Mouse (Mus musculus) heart, adult 2 months (tissue): ENCODE results near the gene Klre1. TPM values are rescaled to one million over a fixed set of nuclear protein-coding genes. Genes with fewer than 3 reads are reported as not detected.

ENCODE experiments used
- DNase-seq, 2 experiments: peaks; one replicate each; pipeline ENCODE4 v3.0.0; 2021
- H3K27ac ChIP-seq: fragments of 200-600 bp; 2 replicates; pipeline ENCODE4 v1.8.1; 2022
- H3K27me3 ChIP-seq: fragments of 200-500 bp; 2 replicates; pipeline ENCODE4 v1.6.1; 2012; ENCODE audit warnings: mild to moderate bottlenecking, low read length, inconsistent platforms, mixed read lengths; ENCODE audit not compliant: control insufficient read depth, insufficient read depth
- H3K36me3 ChIP-seq: fragments of 200-500 bp; 2 replicates; pipeline ENCODE4 v1.6.1; 2012; ENCODE audit warnings: low read length, inconsistent platforms; ENCODE audit not compliant: control insufficient read depth, insufficient read depth
- H3K4me1 ChIP-seq: fragments of 200-500 bp; 2 replicates; pipeline ENCODE4 v1.6.1; 2011; ENCODE audit warnings: low read length; ENCODE audit not compliant: control insufficient read depth, insufficient read depth
- H3K4me3 ChIP-seq: fragments of 200-600 bp; 2 replicates; pipeline ENCODE4 v1.8.1; 2022
- H3K79me2 ChIP-seq: fragments of 200-500 bp; replicated peaks from 2 replicates; pipeline ENCODE4 v1.6.1; 2012; ENCODE audit warnings: mild to moderate bottlenecking, inconsistent platforms, low read length, moderate library complexity, mixed read lengths; ENCODE audit not compliant: control insufficient read depth, insufficient read depth
- H3K9ac ChIP-seq: fragments of 200-500 bp; 2 replicates; pipeline ENCODE4 v1.6.1; 2012; ENCODE audit warnings: low read depth, mild to moderate bottlenecking, control low read depth, inconsistent platforms, low read length, mixed read lengths
- CTCF ChIP-seq: fragments of 200-600 bp; IDR thresholded peaks from 2 replicates; pipeline ENCODE4 v1.8.1; 2022; ENCODE audit warnings: antibody characterized with exemption, mild to moderate bottlenecking, moderate library complexity
- EP300 ChIP-seq: fragments of 200-500 bp; IDR thresholded peaks from 2 replicates; pipeline ENCODE4 v1.6.1; 2011; ENCODE audit warnings: low read depth, low read length, control low read depth; ENCODE audit not compliant: insufficient read depth
- POLR2A ChIP-seq: fragments of 200-500 bp; IDR thresholded peaks from 2 replicates; pipeline ENCODE4 v1.6.1; 2011; ENCODE audit warnings: mild to moderate bottlenecking, low read depth, low read length, control low read depth; ENCODE audit not compliant: insufficient read depth
- WGBS: fragments of 180-500 bp; shearing (Covaris S2); methylation state at CpG from one replicate; pipeline ENCODE4 v1.1.7; 2018; 5-methylcytosine and 5-hydroxymethylcytosine counted together
- intact Hi-C: fragments of 180-260 bp; cut with DNase I; formaldehyde crosslinking; loops from one replicate; pipeline ENCODE4 v1.15.1; 2025
- polyA plus RNA-seq: library from polyadenylated mRNA; depleted of rRNA; stranded (reverse); fragments of >200 nt; gene quantifications from 2 replicates; pipeline ENCODE4 v1.2.3, GENCODE M21; 2012
- total RNA-seq, 2 experiments: library from RNA; stranded (reverse); gene quantifications; 2 replicates each; pipeline ENCODE4 v1.2.3; 2021

Klre1 gene
- total and polyA plus RNA-seq, 3 experiments: 0.14 to 0.33 TPM; not detected in 1

DNA sequence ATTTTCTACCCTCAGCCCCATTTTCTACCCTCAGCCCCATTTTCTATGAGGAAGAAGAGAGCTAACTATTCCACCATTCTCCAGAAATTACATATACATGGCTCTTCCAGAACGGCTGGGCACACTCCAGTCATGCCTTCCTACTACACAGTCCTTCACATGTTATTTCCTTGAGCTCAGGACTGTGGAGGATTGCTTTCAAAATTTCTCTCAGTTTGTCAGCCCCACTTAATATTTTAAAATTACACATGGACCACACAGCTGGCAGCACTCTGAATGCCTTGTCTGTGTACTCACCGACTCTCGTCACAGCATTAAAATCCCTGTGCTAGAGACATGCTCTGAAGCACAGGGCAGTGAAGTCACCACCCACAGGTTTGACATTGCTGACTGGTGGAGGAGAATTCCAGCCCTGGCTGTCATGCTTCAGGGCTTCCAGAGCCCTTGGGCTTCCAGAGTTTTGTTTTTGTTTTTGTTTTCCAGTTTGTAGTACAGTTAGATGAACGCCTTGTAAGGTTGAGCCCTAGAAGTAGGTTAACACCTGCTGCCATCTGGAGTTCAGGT lies 43.0 kb upstream of the Klre1 start:
- H3K27ac ChIP-seq: peak overlapping the region; percentile 100
- WGBS: 44% methylated on average over 4 of the region's 4 CpGs
- peaks cover 14% of the 10 kb centered on the region for H3K4me1 ChIP-seq
- TF ChIP-seq POLR2A (no peak), EP300 (no peak), CTCF (no peak)
- intact Hi-C loops: loop anchor here (10.0 kb wide), 1 partner anchor 350 kb away; the partner anchor contains the start of gene Clec2d
- peak overlapping the region; percentile 84 for H3K4me3 ChIP-seq
- peaks cover 31% of the 10 kb centered on the region for H3K36me3 ChIP-seq
- H3K27me3 ChIP-seq: no peaks in the 10 kb centered on the region
- H3K79me2 ChIP-seq: peaks cover 2% of the 10 kb centered on the region; the same call in 1 of the 2 replicates
- peak overlapping the region; percentile 62 for H3K9ac ChIP-seq
- DNase-seq: no peak

DNA sequence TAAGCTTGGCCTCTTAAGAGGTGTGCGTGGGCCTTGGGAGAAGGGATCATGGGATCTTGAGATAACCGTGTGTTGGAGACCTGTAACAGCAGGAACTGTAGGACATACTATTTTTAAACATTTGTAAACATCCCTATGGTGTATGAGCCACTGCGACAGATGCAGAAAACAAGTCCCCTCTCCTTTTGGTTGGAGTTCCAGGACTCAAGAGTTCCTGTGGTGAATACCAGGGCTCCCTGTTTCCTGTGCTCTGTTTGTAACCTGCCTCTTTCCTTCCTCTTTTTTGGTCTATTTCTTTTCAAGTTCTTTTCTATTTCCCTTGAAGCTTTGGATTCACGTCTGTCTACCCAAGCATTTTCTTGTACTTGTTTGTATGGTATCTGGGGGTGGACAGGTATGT lies 42.0 kb upstream of the Klre1 start:
- WGBS: 24% methylated on average over 4 of the region's 4 CpGs
- Histone ChIP-seq H3K4me1 (peaks cover 14% of the 10 kb centered on the region), H3K79me2 (peaks cover 2% of the 10 kb centered on the region; the same call in 1 of the 2 replicates), H3K36me3 (peaks cover 31% of the 10 kb centered on the region), H3K27me3 (no peaks in the 10 kb centered on the region), H3K9ac (peak overlapping the region; percentile 49), H3K27ac (peak overlapping the region; percentile 100), H3K4me3 (peak overlapping the region; percentile 84; the same call in 1 of the 2 replicates)
- no peak for DNase-seq
- TF ChIP-seq POLR2A: no peak
- no peak for TF ChIP-seq EP300
- TF ChIP-seq CTCF: no peak
- intact Hi-C loops: loop anchor here (10.0 kb wide), 1 partner anchor 351 kb away; the partner anchor contains the start of gene Clec2d

DNA sequence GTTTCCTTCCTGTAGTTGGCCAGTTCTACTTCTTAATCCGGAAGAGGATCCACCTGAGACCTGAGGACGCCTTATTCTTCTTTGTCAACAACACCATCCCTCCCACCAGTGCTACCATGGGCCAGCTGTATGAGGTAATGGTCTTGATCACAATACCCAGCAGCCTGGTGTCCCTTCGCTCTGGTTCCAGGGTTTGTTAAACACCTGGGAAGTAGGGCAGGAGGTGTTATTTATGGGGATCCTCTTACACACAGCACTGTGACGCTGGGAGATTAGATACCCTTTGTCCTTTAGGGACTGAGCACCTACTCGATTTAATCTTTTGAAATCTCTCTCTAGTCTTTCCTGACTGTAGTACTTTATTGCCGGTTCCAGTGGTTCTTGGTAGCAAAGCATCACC lies 39.1 kb upstream of the Klre1 start:
- peaks cover 37% of the 10 kb centered on the region for H3K36me3 ChIP-seq
- intact Hi-C loops: loop anchor here (10.0 kb wide), 1 partner anchor 354 kb away; the partner anchor contains the start of gene Clec2d
- H3K4me1 ChIP-seq: peaks cover 11% of the 10 kb centered on the region
- H3K9ac ChIP-seq: no peak overlapping the region
- peaks cover 2% of the 10 kb centered on the region; the same call in 1 of the 2 replicates for H3K79me2 ChIP-seq
- TF ChIP-seq POLR2A (no peak), EP300 (no peak), CTCF (no peak)
- no peaks in the 10 kb centered on the region for H3K27me3 ChIP-seq
- no peak overlapping the region for H3K27ac ChIP-seq
- no peak overlapping the region for H3K4me3 ChIP-seq
- WGBS: 68% methylated on average over 6 of the region's 6 CpGs
- DNase-seq: no peak

DNA sequence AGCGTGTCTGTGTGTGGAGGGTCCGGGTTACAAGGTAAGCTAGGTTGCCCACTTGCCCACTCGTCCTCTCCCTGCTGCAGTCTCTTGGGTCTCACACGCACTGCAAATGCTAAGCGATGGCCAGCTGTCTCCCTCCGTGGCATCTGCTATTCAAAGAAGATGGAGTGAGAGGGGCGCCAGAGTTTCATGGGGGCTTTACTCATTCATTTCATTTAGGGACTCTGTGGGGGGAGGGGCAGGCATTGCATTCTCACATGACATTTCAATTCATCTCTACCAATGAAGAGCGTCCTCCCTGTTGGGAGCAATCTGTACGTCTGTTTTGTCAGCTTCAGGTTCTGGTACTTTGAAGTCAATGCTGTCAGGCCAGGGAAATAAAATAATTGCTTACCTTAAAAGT lies 35.8 kb upstream of the Klre1 start:
- Histone ChIP-seq H3K36me3 (peaks cover 22% of the 10 kb centered on the region), H3K79me2 (no peaks in the 10 kb centered on the region), H3K27ac (no peak overlapping the region), H3K4me1 (peaks cover 3% of the 10 kb centered on the region), H3K9ac (no peak overlapping the region), H3K27me3 (no peaks in the 10 kb centered on the region), H3K4me3 (no peak overlapping the region)
- no peak for TF ChIP-seq EP300
- TF ChIP-seq CTCF: no peak
- WGBS: 88% methylated on average over 9 of the region's 9 CpGs
- intact Hi-C loops: no loop called here
- no peak for DNase-seq

DNA sequence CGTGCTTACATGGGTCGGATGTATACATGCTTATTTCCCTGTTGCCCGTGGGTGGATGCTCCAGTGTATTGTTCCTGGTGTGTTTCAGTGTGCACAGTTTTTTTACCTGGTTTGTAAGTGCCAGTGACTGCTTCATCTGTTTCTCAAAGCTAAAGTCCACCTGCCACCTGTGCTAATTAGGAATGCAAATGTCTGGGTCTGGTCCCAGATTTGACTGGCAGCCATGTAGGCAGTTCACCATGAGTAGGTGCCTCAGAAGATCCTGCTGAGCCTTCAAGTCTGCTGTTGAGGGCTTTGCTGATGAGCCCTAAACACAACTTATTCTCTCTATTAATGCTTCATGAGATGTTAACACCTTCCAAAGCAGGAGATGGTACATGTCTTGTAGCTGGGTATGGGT lies 35.2 kb upstream of the Klre1 start:
- H3K4me1 ChIP-seq: peaks cover 3% of the 10 kb centered on the region
- no peak for DNase-seq
- TF ChIP-seq EP300: no peak
- no peak for TF ChIP-seq CTCF
- TF ChIP-seq POLR2A: no peak
- peaks cover 19% of the 10 kb centered on the region for H3K36me3 ChIP-seq
- H3K79me2 ChIP-seq: no peaks in the 10 kb centered on the region
- intact Hi-C loops: no loop called here
- H3K4me3 ChIP-seq: no peak overlapping the region
- 96% methylated on average over 3 of the region's 3 CpGs for WGBS
- no peak overlapping the region for H3K9ac ChIP-seq
- H3K27ac ChIP-seq: no peak overlapping the region; the same call in 1 of the 2 replicates
- H3K27me3 ChIP-seq: no peaks in the 10 kb centered on the region

DNA sequence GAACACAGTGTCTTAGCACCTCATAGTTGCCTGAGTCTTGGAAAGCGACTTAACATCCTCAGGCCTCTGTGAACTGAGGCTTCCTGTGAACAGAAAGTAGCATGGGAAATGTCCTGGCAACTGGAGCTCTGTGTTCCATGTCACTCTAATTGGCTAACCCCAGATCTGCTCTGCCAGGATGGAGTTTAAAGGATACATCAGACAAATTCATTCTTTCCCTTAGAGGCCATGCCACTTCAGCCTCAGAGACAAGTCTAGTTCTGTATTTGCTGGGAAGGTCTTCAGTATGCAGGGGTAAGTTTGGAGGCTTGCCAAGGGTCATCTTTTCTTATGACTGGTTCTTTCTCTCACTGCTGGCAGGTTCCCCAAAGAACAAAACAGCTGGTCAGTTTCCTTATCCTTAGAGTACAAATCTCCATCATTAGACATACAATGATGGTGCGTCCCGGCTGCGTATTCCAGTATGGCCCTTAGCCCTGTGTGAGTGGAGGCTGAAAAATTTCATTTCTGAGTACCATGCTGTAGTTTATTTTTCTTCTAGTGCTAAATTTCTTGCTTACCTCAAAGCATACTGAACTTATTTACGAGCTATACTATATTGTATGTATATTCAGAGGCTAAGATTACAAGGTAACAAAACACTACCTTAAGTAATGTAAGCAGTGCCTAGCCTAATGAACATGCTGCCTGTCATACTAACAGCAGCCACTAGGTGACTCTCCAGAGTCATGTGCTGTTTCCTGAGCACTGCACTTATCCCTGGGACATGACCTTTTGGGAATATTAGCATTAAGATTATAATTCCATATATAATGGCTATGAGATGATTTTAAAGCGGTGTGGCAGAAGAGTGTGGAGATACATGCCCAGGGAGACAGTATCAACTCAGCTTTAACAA lies 33.7 kb upstream of the Klre1 start:
- 45% methylated on average over 6 of the region's 6 CpGs for WGBS
- Histone ChIP-seq H3K36me3 (peaks cover 9% of the 10 kb centered on the region), H3K9ac (no peak overlapping the region), H3K4me3 (no peak overlapping the region), H3K79me2 (no peaks in the 10 kb centered on the region), H3K4me1 (peaks cover 3% of the 10 kb centered on the region), H3K27ac (no peak overlapping the region; the same call in 1 of the 2 replicates), H3K27me3 (no peaks in the 10 kb centered on the region)
- peak; percentile 55 to 68 for DNase-seq
- intact Hi-C loops: no loop called here
- TF ChIP-seq EP300: 0 out of 2 replicates have a peak, but pooled peaks have one; percentile 25
- TF ChIP-seq POLR2A: 0 out of 2 replicates have a peak, but pooled peaks have one; percentile 24
- peak; percentile 99; the same call in 1 of the 2 replicates for TF ChIP-seq CTCF
